Mouse (Mus musculus) bone marrow, adult 2 months (tissue): Measurements from ENCODE around the gene Panx1.

Experiments used
- CTCF ChIP-seq: fragments of 200-500 bp; IDR thresholded peaks from 2 replicates; pipeline ENCODE4 v1.5.1; 2011; ENCODE audit warnings: low read length, control low read depth; ENCODE audit not compliant: control insufficient read depth, insufficient read depth
- POLR2A ChIP-seq: fragments of 200-500 bp; IDR thresholded peaks from 2 replicates; pipeline ENCODE4 v1.6.1; 2011; ENCODE audit warnings: low read depth, mild to moderate bottlenecking, control low read depth, low read length, borderline replicate concordance; ENCODE audit not compliant: control insufficient read depth

DNA sequence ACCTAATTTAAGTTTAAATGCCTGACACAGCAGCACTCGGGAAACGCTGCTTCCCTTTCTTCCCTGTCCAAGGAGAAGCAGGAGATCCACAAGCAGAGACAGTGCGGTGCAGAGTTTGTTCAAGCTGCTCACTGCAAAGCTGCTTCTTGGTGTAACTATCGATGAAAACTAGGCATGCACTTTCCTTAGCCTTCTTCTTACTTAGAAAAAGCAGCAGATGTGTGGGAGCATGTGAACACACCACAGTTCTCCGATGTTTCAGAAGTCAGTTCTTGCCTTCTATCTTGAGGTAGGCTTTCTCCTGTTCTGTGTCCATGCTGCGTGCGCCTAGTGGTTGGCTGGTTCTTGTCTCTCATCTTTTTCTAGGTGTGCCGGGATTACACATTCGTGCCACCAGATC, 46.5 kb downstream of the Panx1 start:
- TF ChIP-seq CTCF: no peak
- TF ChIP-seq POLR2A: no peak
